Mouse (Mus musculus) liver, postnatal 0 days (tissue): ENCODE results near the gene Ube2h.

ENCODE experiments used
- CTCF ChIP-seq: sonication (generic); IDR thresholded peaks from 2 replicates; pipeline ENCODE4 v1.5.1; 2016; ENCODE audit warnings: antibody characterized with exemption, low read depth
- EP300 ChIP-seq: IDR thresholded peaks from 2 replicates; pipeline ENCODE4 v1.6.1; 2016; ENCODE audit warnings: antibody characterized with exemption, low read depth, mild to moderate bottlenecking

DNA sequence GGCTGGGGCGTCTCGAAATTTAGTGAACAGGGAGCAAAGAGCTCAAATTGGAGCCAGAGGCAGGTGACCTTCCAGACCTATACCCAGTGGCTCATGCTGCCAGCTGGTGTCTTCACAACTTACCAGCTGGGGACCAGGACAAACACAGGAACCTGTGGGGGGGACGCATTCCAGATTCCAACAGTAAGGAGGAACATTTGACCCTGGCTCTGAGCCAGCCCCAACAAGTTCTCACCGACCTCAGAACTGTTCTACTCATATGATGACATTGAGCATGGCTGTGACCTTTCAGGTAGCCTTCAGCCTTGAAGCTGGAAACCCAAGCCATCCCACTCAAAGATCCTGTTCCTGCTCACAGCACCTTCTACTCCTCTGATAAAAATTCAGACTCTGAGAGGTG is 120.7 kb downstream of the Ube2h start:
- TF ChIP-seq CTCF (no peak), EP300 (no peak)
